Mouse (Mus musculus): ENCODE data around the gene Adipor2.
"Not testable (repeated sequence)": the region's sequence is repeated elsewhere in the genome, so short reads cannot be mapped to it uniquely, and the experiment has no call there.

Adipor2 gene

DNA sequence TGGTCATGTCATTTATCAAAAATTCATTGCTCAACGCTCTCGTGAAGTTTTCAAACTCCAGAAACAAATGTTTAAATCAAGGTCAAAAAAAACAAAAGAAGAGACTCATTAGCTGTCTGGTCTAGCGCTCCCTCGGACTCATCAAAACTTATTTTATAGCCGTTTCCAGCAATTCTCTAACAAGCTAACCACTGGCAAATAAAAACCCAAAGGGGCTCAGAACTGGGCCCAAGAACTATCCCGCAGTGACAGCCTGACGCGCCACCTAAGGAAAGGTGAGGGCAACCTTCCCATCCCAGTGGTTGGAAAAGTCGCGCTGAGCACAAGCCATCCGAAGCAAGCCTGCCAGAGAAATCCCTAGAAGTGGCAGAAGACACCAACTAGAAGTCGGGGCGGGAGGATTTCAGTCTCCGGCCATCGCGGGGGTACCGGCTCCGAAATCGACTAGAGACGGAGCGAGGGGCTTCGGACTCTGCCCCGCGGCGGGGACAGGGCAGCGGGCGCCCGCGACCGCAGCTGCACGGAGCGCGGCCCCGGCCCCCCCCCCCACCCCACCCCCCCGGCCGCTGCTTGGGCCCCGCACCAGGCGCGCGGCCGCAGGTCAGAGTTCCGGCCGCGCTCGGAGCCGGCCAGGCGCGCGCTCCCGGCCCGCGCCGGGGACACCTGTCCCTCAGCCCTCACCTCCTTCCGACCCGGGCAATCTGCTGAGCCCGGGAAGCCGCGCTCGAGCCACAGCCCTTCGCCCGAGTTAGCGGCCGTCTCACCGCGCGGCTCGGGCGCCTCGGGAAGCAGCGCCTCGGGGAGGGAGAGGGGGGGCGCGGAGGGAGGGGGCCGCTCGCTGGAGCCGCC, 29.5 kb downstream of the Adipor2 start:
- DNase-seq = peak; percentile 9

DNA sequence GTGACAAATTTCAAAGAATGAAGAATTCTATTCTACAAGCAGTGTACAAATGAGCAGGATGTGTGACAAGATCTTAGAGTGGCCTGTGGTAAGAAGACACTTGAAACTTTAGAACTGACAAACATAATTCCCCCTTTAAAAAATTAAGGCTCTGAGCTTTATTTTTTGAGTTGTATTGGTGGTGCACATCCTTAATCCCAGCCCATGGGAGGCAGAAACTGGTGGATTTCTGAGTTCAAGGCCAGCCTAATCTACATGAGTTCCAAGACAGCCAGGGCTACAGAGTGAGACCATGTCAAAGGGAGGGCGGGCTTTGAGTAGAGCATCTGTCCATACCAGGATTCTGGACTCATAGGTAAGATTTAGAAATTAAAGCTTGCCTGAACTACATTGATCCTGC, 30.7 kb downstream of the Adipor2 start:
- DNase-seq = no peak

DNA sequence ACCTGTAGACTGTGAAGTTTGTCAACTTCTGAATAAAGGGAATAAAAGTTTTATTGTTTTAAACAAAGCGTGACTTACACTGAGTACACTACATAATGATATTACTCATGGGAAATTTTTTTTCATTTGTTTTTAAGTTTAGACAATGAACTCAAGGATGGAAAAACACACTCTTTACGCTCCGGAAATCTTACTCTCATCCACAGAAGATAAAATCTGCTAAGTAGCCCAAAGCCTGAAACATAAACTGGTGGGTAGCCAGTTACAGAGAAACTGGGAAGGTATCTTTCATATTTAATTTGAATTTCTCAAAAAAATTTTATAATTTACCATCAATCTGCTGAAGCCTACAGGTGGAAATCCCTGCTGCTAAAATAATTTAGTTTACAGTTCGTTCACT, 31.1 kb downstream of the Adipor2 start:
- no peak for DNase-seq

DNA sequence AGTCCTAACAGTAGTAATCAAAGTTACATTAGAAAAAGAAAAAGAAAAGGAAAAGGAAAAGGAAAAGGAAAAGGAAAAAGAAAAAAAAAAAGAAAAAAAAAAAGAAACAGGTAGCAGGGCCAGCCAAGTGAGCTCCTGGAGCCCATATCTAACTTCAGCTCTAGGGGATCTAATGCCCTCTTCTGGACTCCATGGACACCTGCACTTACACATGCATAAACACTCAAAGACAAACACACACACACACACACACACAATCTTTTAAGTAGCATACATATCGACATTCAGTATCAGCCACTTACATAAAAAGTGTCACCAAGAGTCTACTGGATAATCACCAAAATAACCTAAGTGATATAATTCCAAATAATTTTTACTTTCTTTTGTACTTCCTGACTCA, 31.8 kb downstream of the Adipor2 start:
- DNase-seq = no peak

DNA sequence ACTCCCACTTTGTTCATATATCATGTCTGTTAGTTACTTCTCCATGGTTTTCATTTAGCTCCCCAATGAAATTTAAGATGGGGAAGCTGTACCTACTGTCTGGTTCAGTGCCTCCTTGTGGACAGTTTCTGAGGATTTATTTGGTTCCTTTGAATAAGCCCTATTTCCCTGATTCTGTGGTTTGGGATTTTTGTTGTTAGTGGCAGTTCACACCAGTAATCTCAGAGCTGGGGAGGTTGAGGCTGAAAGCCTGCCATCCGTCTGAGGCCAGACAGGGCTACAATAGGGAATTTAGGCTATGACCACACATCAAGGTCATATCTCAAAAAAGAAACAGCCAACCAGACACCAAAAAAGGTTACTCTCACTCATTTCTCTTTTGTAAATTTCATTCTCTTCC, 38.9 kb downstream of the Adipor2 start:
- no peak for DNase-seq

- DNase-seq = no peak
Measured at GRCm38 (mm10) chr6:119377613-119378012, 39.9 kb downstream of the Adipor2 start.

- no peak for DNase-seq
Measured at GRCm38 (mm10) chr6:119375035-119375434, 42.5 kb downstream of the Adipor2 start.

DNA sequence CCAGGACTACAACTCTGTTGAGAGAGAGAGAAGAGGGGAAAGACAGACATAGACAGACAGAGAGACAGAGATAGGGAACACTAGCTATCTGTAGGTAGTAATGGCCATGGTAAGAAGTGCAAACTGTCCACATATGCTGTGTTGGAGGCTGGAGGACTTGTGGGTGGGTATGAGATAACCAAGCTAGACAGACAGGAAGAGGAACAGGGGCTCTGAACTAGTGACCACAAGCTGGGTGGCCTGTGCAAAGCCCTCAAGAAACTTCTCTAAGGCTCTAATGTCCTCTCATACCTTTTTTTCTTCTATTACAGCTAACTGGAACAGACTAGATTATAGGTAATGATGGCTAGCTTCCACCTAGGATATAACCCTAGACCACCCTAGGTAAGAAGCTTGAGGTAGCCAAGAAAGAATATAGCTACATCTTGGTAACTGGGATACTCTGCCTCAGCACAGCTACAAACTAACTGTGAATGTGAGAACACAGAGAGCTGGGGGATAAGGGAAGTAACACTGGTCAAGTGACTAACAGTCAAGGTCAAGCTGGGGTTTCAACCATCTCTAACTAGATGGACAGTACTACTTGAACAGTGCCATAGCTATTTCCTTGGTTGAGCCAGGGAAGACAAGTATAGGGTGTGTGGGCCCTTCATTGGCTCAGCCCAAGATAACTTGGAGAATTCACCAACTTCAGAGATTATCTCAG, 44.4 kb downstream of the Adipor2 start:
- DNase-seq = no peak

DNA sequence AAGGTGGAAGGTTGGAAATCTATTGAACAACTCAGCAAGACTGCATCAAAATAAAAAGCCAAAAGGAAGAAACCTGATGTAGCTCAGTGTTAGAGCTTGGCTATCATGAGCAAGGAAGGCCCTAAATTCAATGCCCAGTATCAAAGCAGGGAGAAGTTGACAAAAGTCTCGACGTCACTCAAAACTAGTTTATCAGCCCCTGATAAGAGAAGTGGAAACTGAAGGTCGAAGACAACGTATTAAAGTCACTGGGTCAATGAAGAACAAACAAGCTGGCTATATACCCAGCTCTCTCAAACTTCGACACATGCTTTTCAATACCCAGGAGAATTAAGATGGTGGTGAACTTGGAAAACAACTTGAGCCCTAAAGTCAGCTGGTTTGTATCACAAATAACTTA, 45.3 kb downstream of the Adipor2 start:
- no peak for DNase-seq

DNA sequence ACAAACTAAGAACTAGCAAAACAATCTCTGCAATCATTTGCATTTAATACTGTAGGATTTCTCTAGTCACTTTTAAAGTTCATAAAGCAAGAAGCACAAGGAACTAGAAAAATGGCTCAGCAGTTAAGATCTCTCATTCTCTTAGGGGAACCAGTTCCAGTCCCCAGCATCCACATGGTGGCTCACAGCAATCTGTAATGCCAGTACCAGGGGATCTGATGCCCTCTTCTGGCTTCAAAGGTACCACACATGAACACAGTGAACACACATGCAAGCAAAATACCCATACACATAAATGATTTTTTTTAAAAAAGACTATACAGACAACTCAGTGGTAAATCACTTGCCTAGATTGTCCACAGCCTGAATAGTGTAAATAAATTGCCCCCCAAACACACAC, 45.9 kb downstream of the Adipor2 start:
- no peak for DNase-seq

DNA sequence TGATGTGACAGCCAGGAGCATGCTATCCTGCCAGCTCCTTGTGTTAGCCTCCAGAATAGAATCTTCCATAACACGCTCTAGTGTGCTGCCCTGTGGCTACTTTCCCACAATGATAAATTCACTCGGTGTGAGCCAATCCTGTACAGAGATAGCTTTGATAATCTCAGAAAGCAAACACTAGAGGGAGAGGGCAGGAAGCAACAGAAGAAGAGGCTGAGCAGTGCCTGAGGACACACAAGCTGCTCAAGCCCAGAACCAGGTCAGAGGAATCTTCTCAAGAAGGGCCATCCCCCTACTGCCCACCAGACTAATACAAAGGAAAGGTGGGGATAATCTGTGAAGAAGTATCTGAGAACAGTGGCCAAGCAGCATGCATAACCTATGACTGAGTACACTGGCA, 50.1 kb downstream of the Adipor2 start:
- no peak for DNase-seq

DNA sequence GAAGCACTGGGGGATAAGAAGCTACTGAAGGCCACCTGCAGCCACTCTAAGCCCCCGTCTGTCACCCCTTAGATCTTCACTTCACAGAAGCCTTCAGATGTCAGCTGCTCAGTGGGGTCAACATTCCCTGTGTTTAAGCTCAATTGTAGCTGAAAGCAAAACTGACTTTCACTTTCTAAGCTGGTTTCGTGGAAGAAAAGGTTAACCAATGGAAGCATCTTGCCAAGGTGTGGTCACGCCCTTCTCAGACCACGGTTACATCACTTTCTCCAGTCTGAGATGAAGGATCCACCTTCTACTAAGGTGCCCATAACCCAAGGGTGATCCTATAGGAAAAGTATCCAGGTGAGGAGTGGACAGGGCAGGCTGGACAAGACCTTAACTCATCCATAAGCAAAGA, 50.7 kb downstream of the Adipor2 start:
- not testable (repeated sequence) for DNase-seq

GRCm38 (mm10) chr6:119363593-119363992, 53.9 kb downstream of the Adipor2 start:
- no peak for DNase-seq

DNA sequence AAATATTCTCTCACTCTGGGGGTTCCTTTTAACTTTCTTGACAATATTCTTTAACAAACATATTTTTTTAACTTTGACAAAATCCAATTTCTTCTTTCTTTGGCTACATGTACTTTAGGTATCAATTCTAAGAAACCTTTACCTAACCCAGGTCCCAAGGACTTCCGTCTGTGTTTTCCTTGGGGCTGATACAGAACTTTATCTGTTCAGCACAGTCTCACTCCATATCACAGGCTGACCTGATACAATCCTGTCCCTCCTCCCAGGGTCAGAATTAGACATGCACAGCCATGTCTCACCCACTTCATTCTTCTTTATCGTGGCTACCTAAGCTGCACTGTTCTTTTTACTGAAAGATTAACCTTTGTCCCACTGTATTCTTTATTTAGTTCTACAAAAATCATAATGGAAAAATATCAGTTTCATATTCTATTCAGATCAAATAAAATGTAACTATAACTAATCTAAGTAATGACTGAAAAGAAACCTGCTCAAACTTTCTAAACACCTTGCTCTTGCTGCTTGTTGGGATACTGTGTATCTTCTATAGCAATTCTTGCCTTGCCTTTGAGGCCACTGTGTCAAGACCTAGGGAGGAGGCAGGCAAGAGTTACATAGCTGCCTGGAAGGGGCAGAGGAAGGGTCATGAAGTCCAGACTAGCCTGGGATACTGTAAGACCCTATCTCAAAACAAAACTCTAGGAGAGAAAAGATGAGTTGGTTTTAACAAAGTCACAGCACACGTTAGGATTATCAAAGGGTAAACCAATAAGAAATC, 56.4 kb downstream of the Adipor2 start:
- no peak for DNase-seq

GRCm38 (mm10) chr6:119360250-119360649, 57.3 kb downstream of the Adipor2 start:
- not testable (repeated sequence) for DNase-seq

DNA sequence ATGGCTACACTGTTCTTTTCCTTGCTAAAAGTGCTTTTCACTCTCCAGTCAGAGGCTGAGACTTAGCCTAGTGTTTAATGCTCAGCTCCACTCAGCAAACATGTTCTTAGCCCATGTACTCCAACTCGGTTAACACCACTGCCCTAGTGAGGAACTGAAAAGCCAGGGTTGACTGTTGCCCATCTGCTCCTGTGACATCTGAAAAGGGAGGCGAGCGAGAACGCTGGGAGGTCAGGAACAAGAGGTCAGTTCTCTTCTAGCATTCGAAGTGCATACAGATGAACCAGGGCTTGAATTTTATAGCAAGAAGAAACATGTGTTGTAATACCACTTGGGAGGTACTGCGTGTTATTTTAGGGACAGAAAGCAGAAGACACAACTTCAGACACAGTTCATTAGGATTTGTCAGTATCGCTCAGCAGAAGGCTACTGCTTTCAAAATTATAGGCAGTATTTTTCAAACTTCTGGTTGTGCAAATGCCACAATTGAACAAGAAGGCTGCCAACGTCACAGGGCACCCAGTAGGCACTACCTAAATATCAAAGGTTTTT, 59.4 kb downstream of the Adipor2 start:
- DNase-seq = no peak

DNA sequence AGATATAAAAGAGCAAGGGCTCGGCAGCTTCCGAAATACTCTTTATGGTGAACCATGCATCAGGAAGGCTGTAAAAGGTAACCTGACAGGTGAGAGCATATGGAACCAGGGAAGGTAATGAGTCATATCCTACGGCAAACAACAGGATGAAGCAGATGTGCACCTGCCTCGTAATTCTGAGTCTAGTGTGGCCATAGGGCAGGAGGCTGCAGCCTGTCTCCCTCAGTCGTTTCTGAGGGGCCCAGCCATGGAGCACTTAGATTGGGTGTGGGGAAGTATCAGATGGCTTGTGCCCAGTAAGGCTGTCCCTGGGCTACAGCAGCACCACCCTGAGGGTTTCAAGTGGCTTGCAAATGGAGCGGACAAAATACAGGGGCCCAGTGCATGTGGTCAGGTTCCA, 65.0 kb downstream of the Adipor2 start:
- DNase-seq = no peak

DNA sequence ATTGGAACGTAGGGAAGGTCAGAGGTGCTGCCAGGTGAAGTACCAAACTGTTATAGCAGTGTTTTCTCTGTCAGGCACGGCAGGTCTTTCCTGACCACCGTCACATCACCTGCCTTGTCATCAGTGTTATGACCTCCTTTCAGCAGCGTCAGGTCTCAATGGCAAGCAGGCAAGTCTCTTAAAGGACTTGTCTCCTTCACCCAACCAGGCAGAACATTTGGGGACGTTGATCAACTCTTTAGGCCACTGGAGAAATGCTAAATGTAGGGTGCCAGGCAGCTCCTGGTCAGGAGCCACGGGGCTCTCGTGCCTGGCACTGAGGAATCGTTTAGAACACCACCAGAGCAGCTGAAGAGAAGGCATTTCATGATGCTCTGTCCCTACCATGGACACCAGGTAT, 65.8 kb downstream of the Adipor2 start:
- DNase-seq = no peak

GRCm38 (mm10) chr6:119350703-119351198, 66.8 kb downstream of the Adipor2 start:
- no peak for DNase-seq

- peak; percentile 92 for DNase-seq
Measured at GRCm38 (mm10) chr6:119348234-119348633, 69.3 kb downstream of the Adipor2 start.

- no peak for DNase-seq
Measured at GRCm38 (mm10) chr6:119347813-119348212, 69.7 kb downstream of the Adipor2 start.

- no peak for DNase-seq
Measured at GRCm38 (mm10) chr6:119346257-119346656, 71.2 kb downstream of the Adipor2 start.

DNA sequence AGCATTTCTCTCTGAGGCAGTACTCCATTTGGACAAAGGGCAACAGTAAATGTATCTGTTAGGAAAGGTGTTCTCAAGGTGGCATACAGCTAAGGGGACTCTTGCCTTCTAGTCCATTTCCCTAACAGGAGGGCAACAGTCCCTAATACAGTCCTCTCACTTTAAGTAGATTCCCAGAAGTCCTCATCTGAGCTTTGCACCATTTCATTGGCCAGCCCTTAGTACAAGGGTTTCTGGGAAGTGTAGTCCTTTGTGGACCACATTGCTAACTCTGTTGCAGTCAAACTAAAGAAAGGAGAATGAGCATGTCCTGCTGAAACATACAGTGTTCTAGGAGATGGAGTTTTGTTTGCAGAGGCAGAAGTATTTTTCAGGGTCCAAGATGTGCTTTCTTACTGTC, 76.1 kb downstream of the Adipor2 start:
- no peak for DNase-seq
